8 mouse cellular contexts compared by ENCODE assay signal in the genomic region with DNA sequence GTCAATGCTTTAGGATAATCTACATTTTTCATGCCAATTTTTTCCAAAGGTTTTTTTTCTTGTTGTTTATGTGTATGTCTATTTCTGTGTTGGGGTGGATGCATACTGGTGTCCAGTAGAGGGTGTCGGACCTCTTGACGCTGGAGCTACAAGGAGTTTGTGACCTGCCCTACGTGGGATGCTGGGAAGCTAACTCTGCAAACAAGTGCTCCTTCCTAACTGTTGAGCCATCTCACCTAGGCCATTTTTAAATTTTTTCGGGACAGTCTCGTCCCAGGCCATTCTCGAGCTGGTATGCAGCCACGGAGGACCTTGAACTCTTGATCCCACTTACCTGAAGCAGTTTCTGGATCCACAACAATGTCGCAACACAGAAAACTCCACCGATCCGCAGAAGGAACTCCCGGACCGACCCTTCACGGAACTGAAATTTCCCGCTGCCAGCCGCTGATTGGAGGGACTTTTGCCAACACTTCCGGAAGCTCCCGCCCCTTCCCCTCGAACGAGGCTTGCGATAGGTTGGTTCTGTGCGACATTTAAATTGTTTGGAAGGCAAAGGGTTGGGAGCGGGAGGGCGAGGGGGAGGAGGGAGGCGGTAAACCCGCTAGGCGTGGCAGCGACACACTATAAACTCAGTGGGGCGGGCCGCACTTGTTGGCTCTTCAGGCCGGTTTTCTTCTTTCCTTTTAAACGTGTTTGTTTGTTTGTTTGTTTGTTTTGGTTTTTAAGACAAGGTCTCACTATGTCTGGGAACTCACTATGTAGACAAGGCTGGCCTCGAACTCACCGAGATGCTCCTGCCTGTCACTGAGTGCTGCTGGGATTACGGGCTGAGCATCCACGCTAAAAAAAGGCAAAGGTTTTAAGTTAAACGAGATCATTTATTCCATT. TPM values are rescaled to one million over a fixed set of nuclear protein-coding genes. Genes with fewer than 3 reads are reported as not detected.
A peak's percentile ranks its signal among the peaks of the same experiment; 100 is the strongest.
DNase-seq lines count a peak whose midpoint lies in the region; ATAC-seq and TF ChIP-seq lines count a peak whose summit lies in the region.

A gene (minus strand): TSS at position 633 of the 891 bp plus-strand sequence.

- 1% methylated on average over 36 of the region's 36 CpGs for WGBS in forebrain, embryonic 12.5 days
- WGBS in heart, postnatal 0 days, result 2% methylated on average over 36 of the region's 36 CpGs
- WGBS in liver, embryonic 16.5 days (ENCODE audit: insufficient replicate concordance), result 2% methylated on average over 34 of the region's 36 CpGs
- WGBS in neural tube, embryonic 13.5 days, result 2% methylated on average over 36 of the region's 36 CpGs

- H3K27me3 ChIP-seq in E14TG2a.4 (ENCODE audit: insufficient read depth, low read length), result no peaks in the 10 kb centered on the region
- H3K27me3 ChIP-seq in forebrain, embryonic 12.5 days, result no peaks in the 10 kb centered on the region
- no peaks in the 10 kb centered on the region for H3K27me3 ChIP-seq in heart, postnatal 0 days (ENCODE audit: control insufficient read depth, insufficient read depth, low read length)
- no peaks in the 10 kb centered on the region for H3K27me3 ChIP-seq in liver, embryonic 16.5 days (ENCODE audit: control insufficient read depth, insufficient read depth, low read depth, low read length)
- H3K27me3 ChIP-seq in neural tube, embryonic 13.5 days, result no peaks in the 10 kb centered on the region
- H3K27me3 ChIP-seq in testis, adult 2 months (ENCODE audit: control insufficient read depth, insufficient read depth, low read length), result no peaks in the 10 kb centered on the region

- no peak for TF ChIP-seq EP300 in heart, postnatal 0 days (IDR thresholded peaks at IDR 0.05; ENCODE audit: low read depth)

- H3K4me3 ChIP-seq in E14TG2a.4 (replicated peaks; ENCODE audit: low read length), result peak within 1 kb of the TSS; percentile 86
- H3K4me3 ChIP-seq in forebrain, embryonic 12.5 days (replicated peaks), result peak within 1 kb of the TSS; percentile 62
- peak within 1 kb of the TSS; percentile 66 for H3K4me3 ChIP-seq in heart, postnatal 0 days (ENCODE audit: low read depth, low read length)
- peak within 1 kb of the TSS; percentile 77 for H3K4me3 ChIP-seq in liver, embryonic 16.5 days (ENCODE audit: low read depth, low read length)
- H3K4me3 ChIP-seq in neural tube, embryonic 13.5 days, result peak within 1 kb of the TSS; percentile 46
- peak within 1 kb of the TSS; percentile 95 for H3K4me3 ChIP-seq in testis, adult 2 months (ENCODE audit: control insufficient read depth, low read depth, low read length)

- no peak for TF ChIP-seq CTCF in E14TG2a.4 (conservative IDR thresholded peaks at IDR 0.05; ENCODE audit: low read length)
- TF ChIP-seq CTCF in heart, postnatal 0 days (IDR thresholded peaks at IDR 0.05; ENCODE audit: low read depth), result no peak; the same call in 1 of the 2 replicates
- TF ChIP-seq CTCF in testis, adult 2 months (IDR thresholded peaks at IDR 0.05; ENCODE audit: control insufficient read depth, insufficient read depth, insufficient replicate concordance, low read depth, low read length), result no peak

- H3K9me3 ChIP-seq in E14TG2a.4 (ENCODE audit: low read length), result no peaks in the 10 kb centered on the region
- no peaks in the 10 kb centered on the region for H3K9me3 ChIP-seq in forebrain, embryonic 12.5 days
- H3K9me3 ChIP-seq in heart, postnatal 0 days (replicated peaks; ENCODE audit: control insufficient read depth, low read length), result no peaks in the 10 kb centered on the region
- H3K9me3 ChIP-seq in liver, embryonic 16.5 days (replicated peaks; ENCODE audit: control insufficient read depth, low read length), result no peaks in the 10 kb centered on the region
- no peaks in the 10 kb centered on the region for H3K9me3 ChIP-seq in neural tube, embryonic 13.5 days

- TF ChIP-seq POLR2A in testis, adult 2 months (IDR thresholded peaks at IDR 0.05; ENCODE audit: control insufficient read depth, low read depth, low read length), result peak; percentile 54; the same call in 1 of the 2 replicates

- H3K4me1 ChIP-seq in E14TG2a.4 (replicated peaks; ENCODE audit: low read depth, low read length), result peaks cover 70% of the 10 kb centered on the region
- H3K4me1 ChIP-seq in forebrain, embryonic 12.5 days, result peaks cover 20% of the 10 kb centered on the region
- H3K4me1 ChIP-seq in heart, postnatal 0 days (ENCODE audit: control insufficient read depth, insufficient read depth), result peaks cover 6% of the 10 kb centered on the region; the same call in 1 of the 2 replicates
- peaks cover 24% of the 10 kb centered on the region for H3K4me1 ChIP-seq in liver, embryonic 16.5 days (ENCODE audit: control insufficient read depth, low read depth, low read length)
- peaks cover 11% of the 10 kb centered on the region for H3K4me1 ChIP-seq in neural tube, embryonic 13.5 days (replicated peaks)
- H3K4me1 ChIP-seq in testis, adult 2 months (ENCODE audit: control insufficient read depth, insufficient read depth, low read length), result peaks cover 18% of the 10 kb centered on the region

- peak; percentile 95 for DNase-seq in c-Kit-positive CD71-positive TER-119-positive erythroid progenitor cells, embryonic 14.5 days (ENCODE audit: low spot score)
- DNase-seq in heart, postnatal 0 days (ENCODE audit: low spot score), result peak; percentile 95
- DNase-seq in kidney, postnatal 4 days, result peak; percentile 94 to 96

- H3K4me2 ChIP-seq in forebrain, embryonic 12.5 days, result peak within 1 kb of the TSS; percentile 80
- peak within 1 kb of the TSS; percentile 76 for H3K4me2 ChIP-seq in heart, postnatal 0 days (ENCODE audit: low read depth, low read length)
- H3K4me2 ChIP-seq in liver, embryonic 16.5 days (ENCODE audit: low read depth, low read length), result peak within 1 kb of the TSS; percentile 62
- peak within 1 kb of the TSS; percentile 61 for H3K4me2 ChIP-seq in neural tube, embryonic 13.5 days

- 0 out of 2 replicates have a peak within 1 kb of the TSS, but pooled peaks have one; percentile 25 for H3K27ac ChIP-seq in forebrain, embryonic 12.5 days
- peak within 1 kb of the TSS; percentile 31 for H3K27ac ChIP-seq in heart, postnatal 0 days (ENCODE audit: low read depth)
- H3K27ac ChIP-seq in liver, embryonic 16.5 days (ENCODE audit: low read length), result peak within 1 kb of the TSS; percentile 85
- no peak within 1 kb of the TSS for H3K27ac ChIP-seq in neural tube, embryonic 13.5 days (replicated peaks)
- peak within 1 kb of the TSS; percentile 79 for H3K27ac ChIP-seq in testis, adult 2 months (ENCODE audit: control insufficient read depth, insufficient read depth, low read depth, low read length)

- peak; percentile 97 for ATAC-seq in forebrain, embryonic 12.5 days (ENCODE audit: low FRiP score)
- ATAC-seq in heart, postnatal 0 days (ENCODE audit: insufficient read depth, low read depth), result peak; percentile 99
- peak; percentile 99 for ATAC-seq in liver, embryonic 16.5 days (ENCODE audit: low read depth)
- peak; percentile 99 for ATAC-seq in neural tube, embryonic 13.5 days (ENCODE audit: low read depth)

- H3K9ac ChIP-seq in forebrain, embryonic 12.5 days, result peak within 1 kb of the TSS; percentile 61
- peak within 1 kb of the TSS; percentile 48; the same call in 1 of the 2 replicates for H3K9ac ChIP-seq in heart, postnatal 0 days (replicated peaks; ENCODE audit: low read depth, low read length)
- peak within 1 kb of the TSS; percentile 78 for H3K9ac ChIP-seq in liver, embryonic 16.5 days (ENCODE audit: low read depth, low read length)
- peak within 1 kb of the TSS; percentile 61 for H3K9ac ChIP-seq in neural tube, embryonic 13.5 days

- H3K36me3 ChIP-seq in E14TG2a.4 (ENCODE audit: insufficient read depth, low read length), result peaks cover 42% of the 10 kb centered on the region
- H3K36me3 ChIP-seq in forebrain, embryonic 12.5 days (replicated peaks), result peaks cover 24% of the 10 kb centered on the region
- H3K36me3 ChIP-seq in heart, postnatal 0 days (replicated peaks; ENCODE audit: control insufficient read depth, insufficient read depth, low read length), result peaks cover 31% of the 10 kb centered on the region
- peaks cover 31% of the 10 kb centered on the region for H3K36me3 ChIP-seq in liver, embryonic 16.5 days (ENCODE audit: control insufficient read depth, insufficient read depth)
- H3K36me3 ChIP-seq in neural tube, embryonic 13.5 days, result peaks cover 4% of the 10 kb centered on the region; the same call in 1 of the 2 replicates
- no peaks in the 10 kb centered on the region for H3K36me3 ChIP-seq in testis, adult 2 months (ENCODE audit: control insufficient read depth, insufficient read depth, low read length)

RNA-seq across cellular contexts. Expression of the gene that starts here (rescaled TPM):
- 63.1 and 63.6 TPM in 2 replicates for polyA plus RNA-seq in forebrain, embryonic 12.5 days (2016; fragmentation: Nextera tagmentation; extraction: Ambion mirVana)
- total RNA-seq in heart, postnatal 0 days (2014; rRNA removed; ENCODE audit: low replicate concordance), result 4.1 and 35.1 TPM in 2 replicates
- polyA plus RNA-seq in heart, postnatal 0 days (2015; fragmentation: Nextera tagmentation; extraction: Ambion mirVana), result 8.5 and 8.7 TPM in 2 replicates
- polyA plus RNA-seq in liver, embryonic 16.5 days (2015; fragmentation: Nextera tagmentation; extraction: Ambion mirVana), result 43.3 and 49.9 TPM in 2 replicates
- polyA plus RNA-seq in neural tube, embryonic 13.5 days (2015; fragmentation: Nextera tagmentation; extraction: Ambion mirVana), result 9.1 and 12.2 TPM in 2 replicates
- polyA plus RNA-seq in testis, adult 2 months (2012; rRNA removed), result 5.3 and 5.9 TPM in 2 replicates
